In genomic region chr13:103958607-103959123, GRCm38 (mm10) we compare ENCODE assay signal across 25 mouse cellular contexts. TPM values are rescaled to one million over a fixed set of nuclear protein-coding genes. Genes with fewer than 3 reads are reported as not detected.
A peak's percentile ranks its signal among the peaks of the same experiment; 100 is the strongest.
DNase-seq lines count a peak whose midpoint lies in the region; TF ChIP-seq lines count a peak whose summit lies in the region.
"Had no signal": no experiment of that assay in that cellular context is flagged by ENCODE, and none has a peak within 500 bp of the region (broad histone marks: within the 10 kb centered on the region; RNA-seq: fewer than 3 reads in every experiment).

No protein-coding gene starts in this region.

- no peaks in the 10 kb centered on the region for H3K36me3 ChIP-seq in CH12.LX (replicated peaks in 1 of 2; ENCODE audit: control insufficient read depth in 1 of 2, insufficient read depth in 1 of 2, low read length in 1 of 2)
- H3K36me3 ChIP-seq in limb, embryonic 10.5 days: no peaks in the 10 kb centered on the region
- H3K36me3 ChIP-seq: embryonic facial prominence, embryonic 13.5 days; hindbrain, embryonic 15.5 days; midbrain, embryonic 13.5 days; stomach, embryonic 15.5 days had no signal

- peak overlapping the region; percentile 36; the same call in 1 of the 2 replicates for H3K9ac ChIP-seq in CH12.LX (ENCODE audit: insufficient read depth, low read depth)
- H3K9ac ChIP-seq: embryonic facial prominence, embryonic 13.5 days; hindbrain, embryonic 15.5 days; midbrain, embryonic 13.5 days; stomach, embryonic 15.5 days had no signal

- no peak for TF ChIP-seq EP300 in CH12.LX (IDR thresholded peaks at IDR 0.05; ENCODE audit: low read length)

- no peak for TF ChIP-seq CTCF in CH12.LX (conservative IDR thresholded peaks at IDR 0.05 in 1 of 2, IDR thresholded peaks at IDR 0.05 in 1 of 2; ENCODE audit: low read depth in 2 of 2, low read length in 2 of 2)

- no peak overlapping the region for H3K4me3 ChIP-seq in CH12.LX (replicated peaks in 1 of 3; ENCODE audit: low read depth in 2 of 3, low read length in 2 of 3, poor library complexity in 1 of 3)
- no peak overlapping the region for H3K4me3 ChIP-seq in limb, embryonic 10.5 days
- H3K4me3 ChIP-seq: embryonic facial prominence, embryonic 13.5 days; erythroblast, embryonic 14.5 days; hindbrain, embryonic 15.5 days; left cerebral cortex, adult 2 months; megakaryocyte, embryonic 14.5 days; midbrain, embryonic 13.5 days; stomach, embryonic 15.5 days had no signal

- H3K79me2 ChIP-seq in CH12.LX (replicated peaks; ENCODE audit: control insufficient read depth, extremely low read depth, insufficient read depth, poor library complexity, severe bottlenecking): no peaks in the 10 kb centered on the region

- TF ChIP-seq RAD21 in CH12.LX (IDR thresholded peaks at IDR 0.05; ENCODE audit: low read depth, low read length): no peak

- DNase-seq in frontal cortex, adult 2 months (ENCODE audit: extremely low spot score in 1 of 2, low spot score in 1 of 2): peak; percentile 8 to 30
- DNase-seq in frontal cortex, postnatal 10 days (ENCODE audit: low spot score in 2 of 2): no peak
- DNase-seq in 416B (ENCODE audit: low read depth) (peak; percentile 48), CH12.LX (ENCODE audit: extremely low read depth) (no peak)
- no peak for DNase-seq in limb, embryonic 10.5 days (ENCODE audit: low spot score)
- DNase-seq in gastrocnemius, adult 8-10 months (ENCODE audit: low spot score in 2 of 2): no peak
- DNase-seq in T-cell, adult 2 months (ENCODE audit: low spot score): no peak
- DNase-seq: cerebellum, adult 18-20 months; cerebellum, postnatal 25 days; embryo, embryonic 11 days; gastrocnemius, postnatal 36 days; heart, postnatal 4 days; kidney, adult 8-10 months; kidney, postnatal 10 days; lung, adult 18-20 months; lung, postnatal 10 days; thymus, adult 18-20 months; thymus, postnatal 36 days had no signal

- no peaks in the 10 kb centered on the region for H3K27me3 ChIP-seq in CH12.LX (replicated peaks)
- no peaks in the 10 kb centered on the region for H3K27me3 ChIP-seq in limb, embryonic 10.5 days (ENCODE audit: low read depth, poor library complexity, severe bottlenecking)
- H3K27me3 ChIP-seq: embryonic facial prominence, embryonic 13.5 days; hindbrain, embryonic 15.5 days; megakaryocyte, embryonic 14.5 days; midbrain, embryonic 13.5 days; stomach, embryonic 15.5 days had no signal

- in situ Hi-C loops in CH12.LX (cut with MboI; ENCODE audit: low pct_ligation_motif_present, low pct_unique_long_range_greater_than_20kb, low sequenced_read_pairs): loop anchor here (10.0 kb wide), 1 partner anchor 86 kb away; no protein-coding TSS in a partner anchor

- H3K4me2 ChIP-seq in CH12.LX (ENCODE audit: insufficient read depth, low read depth, poor library complexity, severe bottlenecking): peak overlapping the region; percentile 61
- H3K4me2 ChIP-seq: embryonic facial prominence, embryonic 13.5 days; hindbrain, embryonic 15.5 days; midbrain, embryonic 13.5 days; stomach, embryonic 15.5 days had no signal

- 89% methylated on average over 9 of the region's 9 CpGs for WGBS in limb, embryonic 10.5 days

- TF ChIP-seq POLR2A in CH12.LX (IDR thresholded peaks at IDR 0.05; ENCODE audit: low read depth, low read length): no peak

- H3K27ac ChIP-seq in CH12.LX (ENCODE audit: insufficient read depth, low read depth): no peak overlapping the region
- peak overlapping the region; percentile 46; the same call in 1 of the 2 replicates for H3K27ac ChIP-seq in limb, embryonic 10.5 days
- H3K27ac ChIP-seq: embryonic facial prominence, embryonic 13.5 days; hindbrain, embryonic 15.5 days; left cerebral cortex, adult 2 months; midbrain, embryonic 13.5 days; stomach, embryonic 15.5 days had no signal

- H3K4me1 ChIP-seq in CH12.LX (ENCODE audit: control insufficient read depth in 1 of 2, insufficient read depth in 2 of 2): peaks cover 14 to 41% of the 10 kb centered on the region in 2 experiments
- H3K4me1 ChIP-seq in limb, embryonic 10.5 days: peaks cover 36% of the 10 kb centered on the region
- H3K4me1 ChIP-seq: hindbrain, embryonic 15.5 days; midbrain, embryonic 13.5 days had no signal

- dilution Hi-C loops in CH12.LX (cut with MboI; ENCODE audit: extremely low pct_ligation_motif_present, extremely low pct_unique_long_range_greater_than_20kb, low sequenced_read_pairs): no loop called here

- no peaks in the 10 kb centered on the region for H3K9me3 ChIP-seq in CH12.LX (replicated peaks; ENCODE audit: low read length)
- H3K9me3 ChIP-seq in limb, embryonic 10.5 days (replicated peaks): no peaks in the 10 kb centered on the region
- H3K9me3 ChIP-seq: embryonic facial prominence, embryonic 13.5 days; hindbrain, embryonic 15.5 days; megakaryocyte, embryonic 14.5 days; midbrain, embryonic 13.5 days; stomach, embryonic 15.5 days had no signal

TF ChIP-seq in CH12.LX, 34 proteins besides CTCF, POLR2A, EP300 and RAD21:
- TF ChIP-seq PAX5 (IDR thresholded peaks at IDR 0.05; ENCODE audit: low read length) (no peak), NRF1 (IDR thresholded peaks at IDR 0.05; ENCODE audit: low read depth, low read length) (peak; percentile 40; the same call in 1 of the 2 replicates)

RNA-seq across cellular contexts. Expression of gene Erbin, which starts 38.4 kb away (rescaled TPM):
- 26.8 and 29.4 TPM in 2 replicates for polyA plus RNA-seq in frontal cortex, adult 2 months (2012; rRNA removed)
- total RNA-seq in CH12.LX (2012; rRNA removed): 24.6 and 26.2 TPM in 2 replicates
- 45.8 and 54.5 TPM in 2 replicates for total RNA-seq in CH12.LX (2014; rRNA removed)
- polyA plus RNA-seq in CH12.LX (2012; ENCODE audit: insufficient read length, low read depth): 27.6 and 30.9 TPM in 2 replicates
- 12.2 and 16.6 TPM in 2 replicates for polyA plus RNA-seq in limb, embryonic 10.5 days (2016; fragmentation: Nextera tagmentation; extraction: Ambion mirVana)
- total RNA-seq in gastrocnemius, adult 8-10 months (2022): 10 to 100 TPM; 45.5 to 53.4 (median 50.3) TPM

Comparison
In these comparisons a context has a peak if more than half of its experiments do, and no peak if none do; other contexts are left out.
1. DNase-seq: peak in frontal cortex, adult 2 months (2 of 2) and 416B (single experiment); none in frontal cortex, postnatal 10 days (0 of 2), CH12.LX (single experiment), limb, embryonic 10.5 days (single experiment), gastrocnemius, adult 8-10 months (0 of 2) and T-cell, adult 2 months (single experiment).